Mouse (Mus musculus) liver, adult 2 months (tissue): Measurements from ENCODE around the gene Rhoa.

Experiments
- CTCF ChIP-seq: fragments of 200-500 bp; IDR thresholded peaks from 2 replicates; pipeline ENCODE4 v1.5.1; 2011; ENCODE audit warnings: low read depth, low read length, control low read depth
- POLR2A ChIP-seq: fragments of 200-500 bp; IDR thresholded peaks from 2 replicates; pipeline ENCODE4 v1.6.1; 2011; ENCODE audit warnings: low read length, control low read depth; ENCODE audit not compliant: insufficient read depth; ENCODE audit errors: extremely low read depth

DNA sequence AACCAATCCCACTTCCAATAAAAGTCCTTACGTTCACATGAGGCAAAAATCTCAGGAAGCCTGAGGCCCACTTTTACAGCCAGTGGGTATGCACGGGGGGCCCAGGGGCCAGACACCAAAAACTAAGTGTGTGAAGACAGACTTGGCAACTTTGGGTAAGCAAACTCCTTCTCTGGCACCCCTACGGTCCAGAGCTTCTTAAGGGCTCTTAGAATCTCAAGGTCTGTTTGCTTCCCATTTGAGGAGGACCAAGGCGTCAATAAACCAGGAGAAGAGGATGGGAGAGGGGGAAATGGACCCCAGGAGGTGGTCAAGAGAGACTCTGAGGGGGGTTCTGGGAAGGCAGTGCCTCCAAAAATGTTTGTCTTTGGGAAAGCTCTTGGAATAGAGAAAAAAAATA lies 32.4 kb upstream of the Rhoa start:
- TF ChIP-seq CTCF (no peak), POLR2A (no peak)
